Mouse (Mus musculus) liver, postnatal 0 days (tissue): ENCODE results near the gene Parp16. TPM values are rescaled to one million over a fixed set of nuclear protein-coding genes. Genes with fewer than 3 reads are reported as not detected.

Source experiments
- ATAC-seq: fragments of 200-750 bp; cut with Nextera tagmentation; 2 replicates; pipeline ENCODE4 v1.8.0; 2017; ENCODE audit warnings: mild to moderate bottlenecking, moderate library complexity
- DNase-seq: peaks from one replicate; pipeline ENCODE4 v3.0.0-alpha.2; 2016
- H3K27ac ChIP-seq: fragments of 300-500 bp; sonication (generic); 2 replicates; pipeline ENCODE4 v1.5.1; 2014; ENCODE audit warnings: antibody characterized with exemption, moderate library complexity, mild to moderate bottlenecking, low read depth
- H3K27me3 ChIP-seq: fragments of 300-500 bp; sonication (generic); 2 replicates; pipeline ENCODE4 v1.6.1; 2014; ENCODE audit warnings: low read length, control low read depth, mixed read lengths; ENCODE audit not compliant: insufficient read depth
- H3K36me3 ChIP-seq: fragments of 300-500 bp; sonication (generic); replicated peaks from 2 replicates; pipeline ENCODE4 v1.6.1; 2014; ENCODE audit warnings: mild to moderate bottlenecking, control low read depth, low read length, moderate library complexity, mixed read lengths; ENCODE audit not compliant: insufficient read depth
- H3K4me1 ChIP-seq: fragments of 300-500 bp; sonication (generic); 2 replicates; pipeline ENCODE4 v1.6.1; 2014; ENCODE audit warnings: antibody characterized with exemption, mild to moderate bottlenecking, control low read depth; ENCODE audit not compliant: insufficient read depth
- H3K4me2 ChIP-seq: fragments of 300-500 bp; sonication (generic); 2 replicates; pipeline ENCODE4 v1.6.1; 2014; ENCODE audit warnings: low read depth, mild to moderate bottlenecking, low read length, moderate library complexity, mixed read lengths
- H3K4me3 ChIP-seq: fragments of 300-500 bp; sonication (generic); 2 replicates; pipeline ENCODE4 v1.5.1; 2014; ENCODE audit warnings: low read depth, low read length
- H3K9ac ChIP-seq: fragments of 300-500 bp; sonication (generic); replicated peaks from 2 replicates; pipeline ENCODE4 v1.6.1; 2014; ENCODE audit warnings: mild to moderate bottlenecking, moderate library complexity
- H3K9me3 ChIP-seq: fragments of 300-500 bp; sonication (generic); 2 replicates; pipeline ENCODE4 v1.6.1; 2016; ENCODE audit warnings: mild to moderate bottlenecking, control low read depth, low read length, mixed read lengths
- CTCF ChIP-seq: sonication (generic); IDR thresholded peaks from 2 replicates; pipeline ENCODE4 v1.5.1; 2016; ENCODE audit warnings: antibody characterized with exemption, low read depth
- EP300 ChIP-seq: IDR thresholded peaks from 2 replicates; pipeline ENCODE4 v1.6.1; 2016; ENCODE audit warnings: antibody characterized with exemption, low read depth, mild to moderate bottlenecking
- WGBS: fragments of 180-500 bp; shearing (Covaris S2); extraction: QIAGEN DNeasy Blood & Tissue Kit; methylation state at CpG from one replicate; pipeline ENCODE4 v1.1.7; 2014; ENCODE audit not compliant: insufficient replicate concordance; 5-methylcytosine and 5-hydroxymethylcytosine counted together
- polyA plus RNA-seq: library from polyadenylated mRNA; unstranded; fragments of >200 nt; fragmentation: Nextera tagmentation; extraction: Ambion mirVana; gene quantifications from 2 replicates; pipeline ENCODE4 v1.2.1, GENCODE M21; 2015

Parp16 gene
- polyA plus RNA-seq, 1 experiment from 2014 or later, result 11.7 TPM

DNA sequence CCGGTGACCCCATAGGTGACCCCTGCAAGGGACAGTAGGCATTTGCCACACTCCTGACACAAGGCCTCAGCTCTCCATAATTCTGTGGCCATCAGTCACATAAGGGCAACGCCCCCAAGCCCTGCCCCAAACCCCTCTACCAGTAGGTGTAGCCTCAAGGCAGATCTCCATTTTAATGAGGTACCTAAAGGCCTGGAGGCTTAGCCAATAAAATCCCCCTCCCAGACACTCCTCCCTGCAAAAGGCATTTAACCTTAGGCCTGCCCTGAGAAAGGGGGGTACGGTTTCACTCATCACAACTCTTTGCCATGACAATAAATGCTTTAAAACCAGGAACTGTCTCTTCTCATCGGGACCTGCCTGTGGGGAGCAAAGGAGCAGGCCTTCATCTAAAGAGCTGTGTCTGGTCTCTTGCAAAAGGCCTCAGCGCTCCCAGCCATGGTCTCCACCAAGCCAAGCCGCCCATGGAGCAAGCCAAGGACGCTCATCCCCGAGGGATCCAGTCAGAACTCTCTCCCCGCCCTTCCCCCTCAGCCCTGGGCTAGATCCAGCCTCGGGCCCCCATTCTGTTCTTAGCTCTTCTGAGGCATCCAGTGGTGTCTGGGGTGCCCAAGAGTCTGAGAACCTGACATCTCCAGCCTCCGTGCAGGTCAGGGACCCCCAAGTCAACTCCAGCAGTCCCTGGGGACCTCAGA is 60.9 kb downstream of the Parp16 start:
- Histone ChIP-seq H3K36me3 (no peaks in the 10 kb centered on the region), H3K9me3 (no peaks in the 10 kb centered on the region), H3K27ac (no peak overlapping the region), H3K4me1 (no peaks in the 10 kb centered on the region), H3K9ac (no peak overlapping the region), H3K27me3 (no peaks in the 10 kb centered on the region), H3K4me2 (no peak overlapping the region), H3K4me3 (no peak overlapping the region)
- TF ChIP-seq CTCF (no peak), EP300 (no peak)
- 70% methylated on average over 11 of the region's 11 CpGs for WGBS
- no peak for DNase-seq
- no peak for ATAC-seq

DNA sequence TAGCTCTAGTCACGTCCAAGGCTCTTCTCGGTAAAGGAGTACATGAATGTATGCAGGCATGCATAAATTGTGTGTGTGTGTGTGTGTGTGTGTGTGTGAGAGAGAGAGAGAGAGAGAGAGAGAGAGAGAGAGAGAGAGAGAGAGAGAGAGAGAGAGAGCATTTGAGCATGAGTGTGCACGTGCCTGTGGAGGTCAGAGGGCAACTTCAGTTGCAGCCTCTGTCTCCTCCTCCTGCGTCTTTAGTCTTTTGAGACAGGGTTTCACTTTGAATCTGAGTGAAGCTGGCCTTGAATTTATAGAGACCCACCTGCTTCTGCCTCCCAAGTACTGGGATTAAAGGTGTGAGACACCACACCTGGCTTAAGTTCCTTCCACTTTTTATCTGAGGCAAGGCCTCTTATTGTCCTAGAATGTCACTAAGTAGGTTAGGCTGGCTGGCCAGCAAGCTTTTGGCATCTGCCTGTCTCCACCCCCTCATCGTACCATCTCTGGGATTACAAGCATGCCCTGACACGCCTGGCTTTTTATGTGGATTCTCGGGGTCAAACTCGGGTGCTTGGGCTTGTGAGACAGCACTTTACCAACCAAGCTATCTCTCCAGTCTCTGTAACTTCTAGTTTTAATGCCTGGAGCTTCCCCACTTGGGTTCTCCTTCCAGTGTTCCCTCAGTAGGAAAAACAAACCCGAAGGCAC is 62.2 kb downstream of the Parp16 start:
- DNase-seq (no peak), ATAC-seq (no peak)
- Histone ChIP-seq H3K27me3 (no peaks in the 10 kb centered on the region), H3K27ac (no peak overlapping the region), H3K9ac (no peak overlapping the region), H3K36me3 (no peaks in the 10 kb centered on the region), H3K4me3 (no peak overlapping the region), H3K4me1 (no peaks in the 10 kb centered on the region), H3K4me2 (no peak overlapping the region), H3K9me3 (no peaks in the 10 kb centered on the region)
- WGBS, result 71% methylated on average over 9 of the region's 9 CpGs
- TF ChIP-seq CTCF, result no peak
- TF ChIP-seq EP300, result no peak

DNA sequence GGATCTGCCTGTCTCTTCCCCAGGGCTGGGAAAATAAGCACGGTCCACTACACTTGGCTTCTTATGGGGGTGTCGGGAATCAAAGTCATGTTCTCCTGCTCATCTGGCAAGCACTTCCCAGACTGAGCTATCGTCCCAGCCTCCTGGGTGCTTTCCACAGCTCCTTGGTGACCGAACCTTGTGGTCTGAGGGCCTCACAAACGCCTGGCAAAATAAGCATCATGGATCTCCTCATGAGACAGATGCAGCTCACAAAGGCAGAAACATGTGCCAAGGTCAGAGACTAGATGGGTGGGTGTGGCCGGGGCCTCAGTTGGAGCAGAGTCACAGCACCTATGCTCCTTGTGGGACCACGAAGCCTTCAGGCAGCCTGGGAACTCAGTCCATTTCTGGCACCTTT is 64.2 kb downstream of the Parp16 start:
- H3K4me2 ChIP-seq, result no peak overlapping the region
- H3K27ac ChIP-seq, result no peak overlapping the region
- no peaks in the 10 kb centered on the region for H3K27me3 ChIP-seq
- no peak for DNase-seq
- 75% methylated on average over 7 of the region's 7 CpGs for WGBS
- TF ChIP-seq CTCF (no peak), EP300 (no peak)
- no peaks in the 10 kb centered on the region for H3K4me1 ChIP-seq
- H3K36me3 ChIP-seq, result no peaks in the 10 kb centered on the region
- H3K4me3 ChIP-seq, result no peak overlapping the region
- H3K9ac ChIP-seq, result no peak overlapping the region
- no peak for ATAC-seq
- no peaks in the 10 kb centered on the region for H3K9me3 ChIP-seq

DNA sequence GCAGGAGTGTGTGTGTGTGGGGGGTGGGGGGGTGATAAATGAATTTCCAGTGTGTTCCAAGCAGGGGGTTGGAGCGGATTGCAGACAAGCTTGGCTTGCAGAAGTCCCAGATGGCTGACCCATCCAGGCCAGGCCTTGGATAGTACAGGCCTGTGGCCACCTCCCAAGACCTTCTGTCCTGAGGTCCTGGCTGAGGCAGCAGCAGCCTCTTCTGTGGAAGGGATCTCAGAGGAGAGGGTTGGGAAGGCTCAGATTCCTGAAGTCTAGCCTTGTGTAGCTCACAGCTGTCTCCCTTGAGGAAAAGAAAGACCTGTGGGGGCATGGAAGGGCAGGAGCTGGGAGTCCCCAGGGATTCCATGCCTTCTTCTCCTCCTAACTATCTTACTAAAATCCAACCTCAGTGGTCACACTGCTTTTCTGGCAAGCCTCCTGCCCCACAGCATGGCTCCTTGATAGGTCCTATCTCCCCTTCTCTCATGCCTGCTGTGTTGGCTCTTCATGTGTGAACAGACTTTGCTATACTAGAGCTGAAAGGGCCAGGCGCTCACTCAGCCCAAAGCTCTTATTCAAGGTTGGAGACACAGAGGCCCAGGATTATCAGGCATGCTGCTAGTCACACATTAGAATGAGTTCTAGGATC is 66.6 kb downstream of the Parp16 start:
- ATAC-seq, result no peak
- Histone ChIP-seq H3K4me1 (no peaks in the 10 kb centered on the region), H3K27ac (no peak overlapping the region), H3K4me2 (no peak overlapping the region), H3K4me3 (no peak overlapping the region), H3K9ac (no peak overlapping the region), H3K36me3 (no peaks in the 10 kb centered on the region), H3K27me3 (no peaks in the 10 kb centered on the region), H3K9me3 (no peaks in the 10 kb centered on the region)
- no peak for DNase-seq
- TF ChIP-seq EP300, result no peak
- TF ChIP-seq CTCF, result no peak
- WGBS, result 85% methylated on average over 2 of the region's 2 CpGs

DNA sequence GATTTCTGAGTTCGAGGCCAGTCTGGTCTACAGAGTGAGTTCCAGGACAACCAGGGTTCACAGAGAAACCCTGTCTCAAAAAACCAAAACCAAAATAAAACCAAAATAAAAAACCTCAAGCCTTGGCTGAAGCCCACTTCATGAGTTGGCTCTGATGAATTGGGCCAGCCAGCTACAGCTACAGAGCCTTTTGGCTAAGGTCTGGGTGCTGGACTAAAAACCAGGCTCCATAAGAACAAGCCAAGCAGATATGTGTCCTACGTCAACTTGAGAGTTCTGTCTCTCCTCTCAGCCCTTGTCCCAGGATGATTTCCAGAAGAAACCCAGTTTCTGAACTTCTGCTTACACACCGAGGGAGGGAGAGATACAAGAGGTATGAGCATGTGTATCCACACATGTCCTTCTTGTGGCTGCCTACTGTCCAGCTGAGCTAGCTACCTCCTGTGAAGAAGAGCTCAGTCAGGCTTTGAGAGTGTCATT is 67.5 kb downstream of the Parp16 start:
- H3K9me3 ChIP-seq, result no peaks in the 10 kb centered on the region
- H3K27me3 ChIP-seq, result no peaks in the 10 kb centered on the region
- ATAC-seq, result no peak
- H3K4me2 ChIP-seq, result no peak overlapping the region
- no peak overlapping the region for H3K27ac ChIP-seq
- no peak overlapping the region for H3K4me3 ChIP-seq
- H3K4me1 ChIP-seq, result no peaks in the 10 kb centered on the region
- 85% methylated on average over 3 of the region's 3 CpGs for WGBS
- no peaks in the 10 kb centered on the region for H3K36me3 ChIP-seq
- DNase-seq, result no peak
- TF ChIP-seq CTCF (no peak), EP300 (no peak)
- H3K9ac ChIP-seq, result no peak overlapping the region

DNA sequence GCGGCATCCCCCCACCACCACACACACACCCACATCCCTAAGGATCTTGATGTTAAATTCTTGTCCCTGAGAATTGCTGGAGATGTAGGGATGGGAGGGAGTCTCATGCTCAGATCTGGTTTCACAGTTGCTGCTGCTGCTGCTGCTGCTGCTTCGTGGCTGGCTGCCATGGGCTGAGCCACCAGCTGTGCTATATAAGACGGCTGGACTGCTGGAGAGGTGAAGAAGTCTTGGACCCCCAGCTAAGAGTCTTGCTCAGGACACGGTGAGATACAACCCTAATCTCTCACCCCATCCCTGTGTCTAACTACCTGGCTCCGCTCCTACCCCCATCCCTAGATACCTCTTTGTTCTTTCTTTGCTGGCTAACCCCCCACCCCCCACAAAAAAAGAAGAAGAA is 69.8 kb downstream of the Parp16 start, which contains the start of gene Cilp:
Gene Cilp (plus strand): TSS at position 222 of the 400 bp plus-strand sequence.
- TF ChIP-seq CTCF (no peak), EP300 (no peak)
- Histone ChIP-seq H3K27ac (no peak within 1 kb of the TSS), H3K9ac (no peak within 1 kb of the TSS), H3K9me3 (no peaks in the 10 kb centered on the region), H3K4me1 (no peaks in the 10 kb centered on the region), H3K4me3 (no peak within 1 kb of the TSS), H3K36me3 (no peaks in the 10 kb centered on the region), H3K27me3 (no peaks in the 10 kb centered on the region), H3K4me2 (no peak within 1 kb of the TSS)
- WGBS, result 63% methylated on average over 5 of the region's 5 CpGs
- ATAC-seq, result no peak
- DNase-seq, result no peak
